Mouse (Mus musculus) kidney, adult 2 months (tissue): ENCODE measurements at regions not wholly inside any gene's neighbourhood (a gene's known extent, or its start where the extent isn't known, plus 50 kb on each side); places are given as distances from the start of the nearest gene placed in this dataset.

Source experiments
- CTCF ChIP-seq: fragments of 200-500 bp; conservative IDR thresholded peaks from 2 replicates; pipeline ENCODE4 v1.5.1; 2011; ENCODE audit warnings: low read depth, mild to moderate bottlenecking, control low read depth, low read length, moderate library complexity, mixed read lengths; ENCODE audit not compliant: insufficient read depth, insufficient read length
- POLR2A ChIP-seq: fragments of 200-500 bp; IDR thresholded peaks from one replicate; pipeline ENCODE4 v1.6.1; 2011; ENCODE audit warnings: low read depth, low read length, control low read depth

GRCm38 (mm10) chrX:12511119-12511518 is 76.5 kb upstream of the Atp6ap2 start:
- TF ChIP-seq POLR2A (no peak), CTCF (no peak; the same call in 1 of the 2 replicates)
